Mouse (Mus musculus): ENCODE measurements at regions not wholly inside any gene's neighbourhood (a gene's known extent, or its start where the extent isn't known, plus 50 kb on each side); places are given as distances from the start of the nearest gene placed in this dataset.

DNA sequence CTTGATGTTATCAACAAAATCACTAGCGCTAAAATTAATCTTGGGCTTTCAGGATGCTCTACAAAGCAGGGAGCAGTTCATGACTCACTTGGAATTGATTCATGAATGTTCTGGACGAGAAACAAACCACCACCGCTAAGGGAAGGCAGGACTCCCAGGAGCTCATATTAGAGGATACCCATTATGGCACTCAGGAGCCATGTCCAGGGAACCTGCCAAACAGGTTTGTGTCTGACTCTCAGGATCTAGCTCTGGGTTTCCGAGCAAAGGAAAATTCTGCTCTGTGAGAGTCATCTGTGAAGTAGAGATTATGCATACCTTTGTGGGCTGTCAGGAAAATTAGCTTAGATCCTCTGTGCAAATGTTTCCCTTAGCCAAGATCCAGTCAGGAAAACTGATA is 454.3 kb upstream of the Sox11 start:
- Histone ChIP-seq H3K4me3 (ENCODE audit: insufficient read depth, low read length) (no peak overlapping the region), H3K27ac (ENCODE audit: insufficient read depth, low read length) (no peak overlapping the region), H3K4me1 (ENCODE audit: control insufficient read depth, insufficient read depth, low read length) (no peaks in the 10 kb centered on the region)
- TF ChIP-seq POLR2A (IDR thresholded peaks at IDR 0.05; ENCODE audit: extremely low read depth, insufficient read depth, low read length) (no peak), CTCF (IDR thresholded peaks at IDR 0.05; ENCODE audit: extremely low read depth, insufficient read depth, low read length) (no peak)

- Histone ChIP-seq H3K4me3 (ENCODE audit: insufficient read depth, low read length) (no peak overlapping the region), H3K4me1 (ENCODE audit: control insufficient read depth, insufficient read depth, low read length) (no peaks in the 10 kb centered on the region), H3K27ac (ENCODE audit: insufficient read depth, low read length) (no peak overlapping the region)
- TF ChIP-seq POLR2A (IDR thresholded peaks at IDR 0.05; ENCODE audit: extremely low read depth, insufficient read depth, low read length) (no peak), CTCF (IDR thresholded peaks at IDR 0.05; ENCODE audit: extremely low read depth, insufficient read depth, low read length) (no peak)
Observed at GRCm38 (mm10) chr12:27786716-27787291, 444.4 kb upstream of the Sox11 start.

DNA sequence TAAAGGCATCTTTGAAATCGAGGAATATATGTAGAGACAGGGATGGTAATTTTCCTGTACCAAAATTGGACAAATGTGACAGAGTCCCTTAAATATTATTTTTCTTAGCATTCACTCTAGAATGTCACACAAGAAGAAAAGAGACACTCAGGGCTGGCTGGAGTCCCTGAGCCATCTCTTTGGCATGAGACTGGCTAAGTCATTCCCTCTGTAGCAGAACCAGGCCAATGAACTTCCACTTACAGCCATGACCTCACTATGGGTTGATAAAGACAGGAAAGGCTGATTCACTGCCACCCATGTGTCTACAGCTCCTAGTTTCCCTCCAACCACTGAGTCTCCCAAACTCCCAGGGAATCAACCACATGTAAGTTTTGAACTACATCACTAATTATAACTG is 438.4 kb upstream of the Sox11 start:
- TF ChIP-seq CTCF (IDR thresholded peaks at IDR 0.05; ENCODE audit: extremely low read depth, insufficient read depth, low read length) (no peak), POLR2A (IDR thresholded peaks at IDR 0.05; ENCODE audit: extremely low read depth, insufficient read depth, low read length) (no peak)
- Histone ChIP-seq H3K4me1 (ENCODE audit: control insufficient read depth, insufficient read depth, low read length) (no peaks in the 10 kb centered on the region), H3K27ac (ENCODE audit: insufficient read depth, low read length) (no peak overlapping the region), H3K4me3 (ENCODE audit: insufficient read depth, low read length) (no peak overlapping the region)

- Histone ChIP-seq H3K27ac (ENCODE audit: insufficient read depth, low read length) (no peak overlapping the region), H3K4me3 (ENCODE audit: insufficient read depth, low read length) (no peak overlapping the region), H3K4me1 (ENCODE audit: control insufficient read depth, insufficient read depth, low read length) (no peaks in the 10 kb centered on the region)
- TF ChIP-seq CTCF (IDR thresholded peaks at IDR 0.05; ENCODE audit: extremely low read depth, insufficient read depth, low read length), result no peak
- TF ChIP-seq POLR2A (IDR thresholded peaks at IDR 0.05; ENCODE audit: extremely low read depth, insufficient read depth, low read length), result no peak
Observed at GRCm38 (mm10) chr12:27765948-27766347, 423.6 kb upstream of the Sox11 start.

- no peak for TF ChIP-seq CTCF (IDR thresholded peaks at IDR 0.05; ENCODE audit: extremely low read depth, insufficient read depth, low read length)
- no peak for TF ChIP-seq POLR2A (IDR thresholded peaks at IDR 0.05; ENCODE audit: extremely low read depth, insufficient read depth, low read length)
- Histone ChIP-seq H3K4me1 (ENCODE audit: control insufficient read depth, insufficient read depth, low read length) (no peaks in the 10 kb centered on the region), H3K4me3 (ENCODE audit: insufficient read depth, low read length) (no peak overlapping the region), H3K27ac (ENCODE audit: insufficient read depth, low read length) (no peak overlapping the region)
Observed at GRCm38 (mm10) chr12:27759016-27759415, 416.6 kb upstream of the Sox11 start.

- no peak overlapping the region for H3K27ac ChIP-seq (ENCODE audit: insufficient read depth, low read length)
- no peaks in the 10 kb centered on the region for H3K4me1 ChIP-seq (ENCODE audit: control insufficient read depth, insufficient read depth, low read length)
- no peak overlapping the region for H3K4me3 ChIP-seq (ENCODE audit: insufficient read depth, low read length)
- TF ChIP-seq POLR2A (IDR thresholded peaks at IDR 0.05; ENCODE audit: extremely low read depth, insufficient read depth, low read length) (no peak), CTCF (IDR thresholded peaks at IDR 0.05; ENCODE audit: extremely low read depth, insufficient read depth, low read length) (no peak)
Observed at GRCm38 (mm10) chr12:27757641-27758040, 415.3 kb upstream of the Sox11 start.

DNA sequence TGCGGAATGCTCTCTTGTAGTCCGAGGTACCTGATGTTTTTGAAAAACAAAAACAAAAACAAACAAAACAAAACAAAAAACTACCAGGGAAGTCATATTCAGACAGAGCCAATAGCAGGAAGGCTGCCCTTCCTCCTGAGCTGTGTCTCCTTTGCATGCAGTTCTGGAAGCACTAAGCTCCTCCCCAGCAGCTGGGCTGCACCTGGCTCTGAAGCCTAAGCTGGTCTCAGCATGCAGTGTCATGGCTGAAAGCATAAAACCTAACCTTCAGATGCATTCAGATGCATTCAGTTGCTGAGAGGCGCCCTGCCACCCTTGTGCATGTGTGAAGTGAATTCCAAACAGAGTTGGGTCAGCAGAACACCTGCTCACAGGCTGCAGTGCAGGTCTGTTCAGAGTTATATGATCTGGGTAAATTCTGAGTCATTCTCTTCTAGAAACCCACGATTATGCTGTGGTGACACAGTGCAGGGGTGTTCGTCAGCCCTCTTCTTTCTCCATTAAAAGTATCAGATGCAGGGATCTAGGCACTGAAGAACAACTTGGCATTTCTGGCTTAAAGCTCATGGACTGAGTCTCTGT is 382.3 kb upstream of the Sox11 start:
- Histone ChIP-seq H3K27ac (ENCODE audit: insufficient read depth, low read length) (no peak overlapping the region), H3K4me3 (ENCODE audit: insufficient read depth, low read length) (no peak overlapping the region), H3K4me1 (ENCODE audit: control insufficient read depth, insufficient read depth, low read length) (no peaks in the 10 kb centered on the region)
- TF ChIP-seq CTCF (IDR thresholded peaks at IDR 0.05; ENCODE audit: extremely low read depth, insufficient read depth, low read length) (no peak), POLR2A (IDR thresholded peaks at IDR 0.05; ENCODE audit: extremely low read depth, insufficient read depth, low read length) (no peak)

DNA sequence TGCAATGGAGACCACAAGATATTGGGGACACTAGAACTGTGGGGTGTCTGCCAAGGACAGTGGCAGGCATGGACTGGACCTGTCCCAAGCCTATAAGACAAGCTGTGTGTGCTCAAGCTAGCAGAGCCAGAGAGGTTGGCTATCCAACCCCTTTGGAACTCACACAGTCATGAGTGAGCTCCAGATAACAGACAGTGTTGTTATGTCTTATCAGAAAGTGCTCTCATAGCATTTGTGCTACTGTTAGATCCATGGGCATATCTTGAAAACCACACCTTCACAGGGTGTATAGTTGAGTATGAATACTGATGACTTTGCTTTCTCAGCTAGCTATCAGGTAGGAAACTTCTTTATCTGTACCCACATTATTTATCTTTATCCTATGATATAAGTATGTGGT is 338.1 kb upstream of the Sox11 start:
- Histone ChIP-seq H3K27ac (ENCODE audit: insufficient read depth, low read length) (no peak overlapping the region), H3K4me3 (ENCODE audit: insufficient read depth, low read length) (no peak overlapping the region), H3K4me1 (ENCODE audit: control insufficient read depth, insufficient read depth, low read length) (no peaks in the 10 kb centered on the region)
- TF ChIP-seq POLR2A (IDR thresholded peaks at IDR 0.05; ENCODE audit: extremely low read depth, insufficient read depth, low read length) (no peak), CTCF (IDR thresholded peaks at IDR 0.05; ENCODE audit: extremely low read depth, insufficient read depth, low read length) (no peak)

GRCm38 (mm10) chr12:27673404-27673803 is 331.0 kb upstream of the Sox11 start:
- no peaks in the 10 kb centered on the region for H3K4me1 ChIP-seq (ENCODE audit: control insufficient read depth, insufficient read depth, low read length)
- TF ChIP-seq POLR2A (IDR thresholded peaks at IDR 0.05; ENCODE audit: extremely low read depth, insufficient read depth, low read length) (no peak), CTCF (IDR thresholded peaks at IDR 0.05; ENCODE audit: extremely low read depth, insufficient read depth, low read length) (no peak)
- no peak overlapping the region for H3K27ac ChIP-seq (ENCODE audit: insufficient read depth, low read length)
- no peak overlapping the region for H3K4me3 ChIP-seq (ENCODE audit: insufficient read depth, low read length)

GRCm38 (mm10) chr12:27670650-27671084 is 328.3 kb upstream of the Sox11 start:
- TF ChIP-seq POLR2A (IDR thresholded peaks at IDR 0.05; ENCODE audit: extremely low read depth, insufficient read depth, low read length) (no peak), CTCF (IDR thresholded peaks at IDR 0.05; ENCODE audit: extremely low read depth, insufficient read depth, low read length) (no peak)
- Histone ChIP-seq H3K4me3 (ENCODE audit: insufficient read depth, low read length) (no peak overlapping the region), H3K27ac (ENCODE audit: insufficient read depth, low read length) (no peak overlapping the region), H3K4me1 (ENCODE audit: control insufficient read depth, insufficient read depth, low read length) (no peaks in the 10 kb centered on the region)

All from cortical plate, adult 2 months (tissue).